Mouse (Mus musculus) monocyte, adult 59 days (primary cell): Measurements from ENCODE around the gene Rnase4. TPM values are rescaled to one million over a fixed set of nuclear protein-coding genes. Genes with fewer than 3 reads are reported as not detected.

Source experiments
- total RNA-seq, 2 experiments: library from RNA; stranded (reverse); gene quantifications; one replicate each; pipeline ENCODE4 v1.2.4; 2023

Rnase4 gene
- 10 to 100 TPM; 19.2 to 20.8 TPM for total RNA-seq

GRCm38 (mm10) chr14:51090921-51091900 is at the start of gene Rnase4, which contains the start of gene Ang:
Rnase4 (plus strand) TSS chr14:51091077.
Ang (plus strand) TSS chr14:51091150.

GRCm38 (mm10) chr14:51041769-51042168 is 49.1 kb upstream of the Rnase4 start, which contains the start of gene Rnase9:
Rnase9 (minus strand) TSS chr14:51041869.

GRCm38 (mm10) chr14:51050063-51050462 is 40.8 kb upstream of the Rnase4 start, which contains the start of gene Rnase11:
Rnase11 (minus strand) TSS chr14:51050163.

GRCm38 (mm10) chr14:51057401-51057831 is 33.5 kb upstream of the Rnase4 start, which contains the start of gene Rnase12:
Rnase12 (minus strand) TSS chr14:51057661.

GRCm38 (mm10) chr14:51074335-51074734 is 16.5 kb upstream of the Rnase4 start, which contains the start of gene Olfr750:
Olfr750 (minus strand) TSS chr14:51074435.

GRCm38 (mm10) chr14:51113916-51114560 is 23.2 kb downstream of the Rnase4 start, which contains the start of gene Eddm3b:
Eddm3b (plus strand) TSS chr14:51114426.

GRCm38 (mm10) chr14:51146685-51147084 is 55.8 kb downstream of the Rnase4 start, which contains the start of gene Rnase1:
Rnase1 (minus strand) TSS chr14:51146785.

Other genes with a start within 250 kb of the Rnase4 start
- gene Tep1, start 220.5 kb upstream of the Rnase4 start, total RNA-seq = 100 to 1,000 TPM; 191 to 197 TPM
- under 1 TPM; 0.79 to 0.94 TPM for gene Klhl33, start 193.6 kb upstream of the Rnase4 start, total RNA-seq
- 10 to 100 TPM; 43.9 to 48.1 TPM for gene Osgep, start 166.2 kb upstream of the Rnase4 start, total RNA-seq
- 10 to 100 TPM; 26.9 to 33.2 TPM for gene Apex1, start 166.1 kb upstream of the Rnase4 start, total RNA-seq
- 100 to 1,000 TPM; 146 TPM for gene Pip4p1, start 160.2 kb upstream of the Rnase4 start, total RNA-seq
- 10 to 100 TPM; 71.3 to 77.4 TPM for gene Pnp, start 160.0 kb upstream of the Rnase4 start, total RNA-seq
- 10 to 100 TPM; 60.0 to 85.2 TPM for gene Gm49342, start 146.6 kb upstream of the Rnase4 start, total RNA-seq
- 1 to 10 TPM; 3.4 to 4.7 TPM for gene Pnp2, start 135.1 kb upstream of the Rnase4 start, total RNA-seq
- gene Rnase10, start 83.3 kb upstream of the Rnase4 start, total RNA-seq = not detected
- not detected for gene Rnase9, start 49.2 kb upstream of the Rnase4 start, total RNA-seq
- not detected for gene Rnase11, start 40.9 kb upstream of the Rnase4 start, total RNA-seq
- 1 to 10 TPM; 1.8 to 3.1 TPM for gene Rnase12, start 33.4 kb upstream of the Rnase4 start, total RNA-seq
- gene Olfr750, start 16.6 kb upstream of the Rnase4 start, total RNA-seq = not detected
- 1 to 10 TPM; 8.5 to 9.2 TPM for gene Ang, start 73 bp downstream of the Rnase4 start, total RNA-seq
- not detected for gene Eddm3b, start 23.3 kb downstream of the Rnase4 start, total RNA-seq
- 100 to 1,000 TPM; 121 to 138 TPM for gene Rnase6, start 32.8 kb downstream of the Rnase4 start, total RNA-seq
- gene Rnase1, start 55.7 kb downstream of the Rnase4 start, total RNA-seq = under 1 TPM; 0.50 to 0.73 TPM
- 1 to 10 TPM; 1.2 to 1.4 TPM for gene Rnase2b, start 71.2 kb downstream of the Rnase4 start, total RNA-seq
- not detected for gene Ang2, start 108.1 kb downstream of the Rnase4 start, total RNA-seq
- not detected for gene Ear14, start 112.3 kb downstream of the Rnase4 start, total RNA-seq
- gene Rnase2a, start 165.0 kb downstream of the Rnase4 start, total RNA-seq = 10 to 100 TPM; 33.8 to 34.0 TPM